Mouse (Mus musculus) bone marrow, adult 2 months (tissue): ENCODE measurements at regions not wholly inside any gene's neighbourhood (a gene's known extent, or its start where the extent isn't known, plus 50 kb on each side); places are given as distances from the start of the nearest gene placed in this dataset.

Experiments
- H3K27ac ChIP-seq: fragments of 200-500 bp; 2 replicates; pipeline ENCODE4 v1.5.1; 2012; ENCODE audit warnings: low read depth, mild to moderate bottlenecking, control low read depth, inconsistent platforms, low read length; ENCODE audit not compliant: control insufficient read depth, poor library complexity, insufficient read depth
- H3K4me1 ChIP-seq: fragments of 200-500 bp; 2 replicates; pipeline ENCODE4 v1.6.1; 2011; ENCODE audit warnings: low read length; ENCODE audit not compliant: control insufficient read depth, insufficient read depth
- H3K4me3 ChIP-seq: fragments of 200-500 bp; replicated peaks from 2 replicates; pipeline ENCODE3; 2011; ENCODE audit warnings: mild to moderate bottlenecking, low read depth, low read length, control low read depth; ENCODE audit not compliant: control insufficient read depth
- CTCF ChIP-seq: fragments of 200-500 bp; IDR thresholded peaks from 2 replicates; pipeline ENCODE4 v1.5.1; 2011; ENCODE audit warnings: low read length, control low read depth; ENCODE audit not compliant: control insufficient read depth, insufficient read depth
- POLR2A ChIP-seq: fragments of 200-500 bp; IDR thresholded peaks from 2 replicates; pipeline ENCODE4 v1.6.1; 2011; ENCODE audit warnings: low read depth, mild to moderate bottlenecking, control low read depth, low read length, borderline replicate concordance; ENCODE audit not compliant: control insufficient read depth
- WGBS: fragments of 180-500 bp; shearing (Covaris S2); methylation state at CpG from one replicate; pipeline ENCODE4 v1.1.7; 2018; 5-methylcytosine and 5-hydroxymethylcytosine counted together

DNA sequence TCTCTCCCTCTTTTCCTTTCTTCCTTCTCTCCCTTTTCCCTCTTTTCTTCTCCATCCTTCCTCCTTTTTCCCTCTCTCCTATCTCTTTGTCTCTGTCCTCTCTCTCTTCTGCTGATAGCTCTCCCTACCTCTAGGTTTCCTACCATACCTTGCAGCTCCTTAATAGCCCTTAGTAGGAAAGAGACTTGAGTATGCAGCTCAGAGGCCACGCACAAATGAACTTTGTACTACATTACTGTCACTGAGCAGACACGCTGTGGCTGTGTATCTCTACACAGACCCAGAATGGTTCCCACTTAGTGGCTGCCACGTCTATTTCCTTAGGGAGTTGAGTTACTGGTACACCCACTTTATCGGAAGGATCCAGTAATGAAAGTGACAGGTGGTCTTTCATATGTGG is 147.5 kb downstream of the Bcl2l11 start:
- Histone ChIP-seq H3K4me1 (no peaks in the 10 kb centered on the region; the same call in 1 of the 2 replicates), H3K27ac (no peak overlapping the region), H3K4me3 (no peak overlapping the region)
- WGBS = 81% methylated on average over 4 of the region's 4 CpGs
- no peak for TF ChIP-seq CTCF
- no peak for TF ChIP-seq POLR2A

- 46% methylated on average over 5 of the region's 5 CpGs for WGBS
- no peak overlapping the region for H3K27ac ChIP-seq
- TF ChIP-seq POLR2A = no peak
- TF ChIP-seq CTCF = no peak
- no peaks in the 10 kb centered on the region; the same call in 1 of the 2 replicates for H3K4me1 ChIP-seq
- H3K4me3 ChIP-seq = no peak overlapping the region
These were observed 150.5 kb downstream of the Bcl2l11 start for GRCm38 (mm10) chr2:128276337-128276736.

DNA sequence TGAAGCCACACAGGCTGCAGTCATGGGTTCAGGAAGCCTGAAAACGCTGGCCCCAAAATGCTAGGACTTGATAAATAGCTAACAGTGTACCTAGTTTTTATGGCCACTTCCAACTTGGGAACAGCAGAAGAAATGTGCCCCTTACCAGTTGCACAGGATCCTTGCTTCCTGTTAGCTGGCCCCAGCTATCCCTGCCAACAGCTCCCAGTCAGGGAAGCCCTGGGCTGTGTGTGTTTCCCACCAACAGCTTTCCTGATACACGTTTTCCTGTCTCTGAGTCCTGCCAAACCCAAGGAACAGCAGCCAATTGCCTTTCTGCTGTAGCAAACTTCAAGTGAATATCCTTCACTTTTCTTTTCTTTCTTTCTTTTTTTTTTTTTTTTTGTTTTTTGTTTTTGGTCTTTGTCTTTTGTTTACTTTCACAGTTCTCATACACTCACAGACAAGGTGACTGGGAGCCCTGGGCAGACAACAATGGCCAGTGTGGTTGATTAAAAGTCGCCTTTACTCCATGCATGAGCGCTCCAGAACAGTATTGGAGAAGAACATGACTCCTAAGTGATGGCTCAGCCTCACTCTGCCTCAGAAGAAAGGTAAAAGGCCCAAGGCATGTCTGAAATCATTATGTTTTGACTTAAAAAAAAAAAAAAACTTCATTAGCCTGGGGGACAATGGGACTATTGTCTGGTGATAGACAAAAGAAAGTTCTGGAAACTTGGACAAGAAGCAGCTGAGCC is 151.7 kb downstream of the Bcl2l11 start:
- 75% methylated on average over 4 of the region's 4 CpGs for WGBS
- TF ChIP-seq CTCF = no peak
- no peak for TF ChIP-seq POLR2A
- Histone ChIP-seq H3K4me1 (no peaks in the 10 kb centered on the region; the same call in 1 of the 2 replicates), H3K27ac (no peak overlapping the region), H3K4me3 (no peak overlapping the region)

DNA sequence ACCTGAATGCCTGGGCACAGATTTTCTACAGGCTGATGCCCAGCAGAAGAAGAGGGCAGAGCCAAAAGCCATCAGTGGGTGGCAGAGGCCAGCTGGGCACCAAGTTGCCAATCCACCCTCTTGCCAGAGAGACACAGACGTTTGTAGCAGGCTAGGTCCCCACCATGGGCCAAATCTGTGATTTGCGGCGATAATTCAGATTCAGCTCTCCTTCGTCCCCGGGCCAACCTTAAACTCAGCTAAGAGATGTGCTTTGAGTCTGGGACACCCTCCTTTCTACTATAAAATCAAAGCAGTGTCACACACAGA is 152.2 kb downstream of the Bcl2l11 start:
- H3K4me1 ChIP-seq = no peaks in the 10 kb centered on the region; the same call in 1 of the 2 replicates
- no peak for TF ChIP-seq CTCF
- H3K27ac ChIP-seq = no peak overlapping the region
- WGBS = 90% methylated on average over 5 of the region's 5 CpGs
- H3K4me3 ChIP-seq = no peak overlapping the region

GRCm38 (mm10) chr2:128278608-128279081 is 152.8 kb downstream of the Bcl2l11 start:
- WGBS = 70% methylated on average over 12 of the region's 12 CpGs
- TF ChIP-seq POLR2A (no peak), CTCF (no peak)

DNA sequence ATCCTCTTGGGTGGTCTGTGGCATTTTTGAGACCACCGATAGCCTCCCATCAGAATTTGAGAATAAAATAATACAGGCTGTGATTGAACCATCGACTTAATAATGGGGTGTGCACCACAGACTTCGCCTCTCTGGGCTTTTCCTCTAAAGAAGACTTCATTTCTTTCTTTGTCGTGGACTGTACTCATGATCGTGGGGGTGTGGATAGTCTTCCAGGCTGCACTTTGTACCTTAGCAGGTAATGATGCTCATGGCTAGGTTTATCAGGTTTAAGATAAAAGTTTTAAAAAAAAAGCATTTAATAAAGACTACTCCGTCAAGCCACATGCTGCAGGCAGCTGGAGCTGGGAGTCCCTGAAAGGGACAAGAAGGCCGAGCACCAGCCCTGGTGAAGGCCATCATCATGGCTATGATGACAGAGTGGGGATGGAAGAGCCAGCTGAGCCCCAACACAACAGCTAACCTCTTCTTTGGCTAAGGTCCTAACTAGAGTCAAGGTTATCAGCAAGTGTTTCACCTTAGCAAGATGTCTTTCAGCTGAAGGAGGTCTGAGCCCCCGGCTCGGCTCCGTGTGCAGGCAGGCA is 153.4 kb downstream of the Bcl2l11 start:
- H3K27ac ChIP-seq = no peak overlapping the region
- TF ChIP-seq CTCF (no peak), POLR2A (no peak)
- no peak overlapping the region for H3K4me3 ChIP-seq
- WGBS = 83% methylated on average over 10 of the region's 10 CpGs
- no peaks in the 10 kb centered on the region; the same call in 1 of the 2 replicates for H3K4me1 ChIP-seq

More at GRCm38 (mm10) chr2:128278608-128279081, 152.8 kb downstream of the Bcl2l11 start:
- Histone ChIP-seq H3K4me1 (no peaks in the 10 kb centered on the region; the same call in 1 of the 2 replicates), H3K27ac (no peak overlapping the region), H3K4me3 (no peak overlapping the region)

GRCm38 (mm10) chr2:128282591-128282990 is 156.8 kb downstream of the Bcl2l11 start:
- WGBS = 60% methylated on average over 4 of the region's 4 CpGs

DNA sequence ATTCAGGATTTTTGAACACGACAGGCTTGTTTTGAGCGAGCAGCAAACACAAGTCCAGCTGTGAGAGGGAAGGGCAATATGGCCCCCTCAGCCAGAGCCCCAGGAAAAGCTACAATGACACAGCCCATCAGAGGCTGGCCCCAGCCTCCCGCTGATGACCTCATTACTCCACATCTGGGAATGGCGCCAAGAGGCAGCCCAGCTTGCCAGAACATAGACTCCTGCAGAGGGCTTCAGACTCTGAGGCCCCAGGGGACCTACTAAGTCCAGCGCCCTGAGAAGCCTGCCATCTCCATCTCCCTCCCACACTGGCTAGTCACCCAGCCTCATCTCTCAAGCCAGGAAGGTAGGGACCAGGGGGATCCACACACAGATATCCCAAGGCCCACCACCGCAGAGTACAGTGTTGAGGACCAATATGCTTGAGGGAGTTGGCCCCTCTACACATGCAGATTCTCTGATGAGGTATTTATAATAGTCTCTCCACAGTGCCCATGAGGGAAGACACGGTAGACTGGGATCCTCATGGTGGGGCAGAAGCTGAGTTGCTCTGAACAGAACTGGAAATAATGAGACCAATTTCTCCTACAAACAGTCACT is 159.1 kb downstream of the Bcl2l11 start:
- WGBS = 53% methylated on average over 7 of the region's 7 CpGs
- Histone ChIP-seq H3K4me3 (no peak overlapping the region), H3K4me1 (peaks cover 2% of the 10 kb centered on the region), H3K27ac (no peak overlapping the region)
- TF ChIP-seq CTCF = no peak
- no peak for TF ChIP-seq POLR2A

More at GRCm38 (mm10) chr2:128282591-128282990, 156.8 kb downstream of the Bcl2l11 start:
- TF ChIP-seq POLR2A (no peak), CTCF (no peak)
- H3K4me1 ChIP-seq = no peaks in the 10 kb centered on the region
- H3K4me3 ChIP-seq = no peak overlapping the region
- no peak overlapping the region for H3K27ac ChIP-seq
